Mouse (Mus musculus): ENCODE measurements at regions not wholly inside any gene's neighbourhood (a gene's known extent, or its start where the extent isn't known, plus 50 kb on each side); places are given as distances from the start of the nearest gene placed in this dataset.
"Not testable (repeated sequence)": the region's sequence is repeated elsewhere in the genome, so short reads cannot be mapped to it uniquely, and the experiment has no call there.

DNA sequence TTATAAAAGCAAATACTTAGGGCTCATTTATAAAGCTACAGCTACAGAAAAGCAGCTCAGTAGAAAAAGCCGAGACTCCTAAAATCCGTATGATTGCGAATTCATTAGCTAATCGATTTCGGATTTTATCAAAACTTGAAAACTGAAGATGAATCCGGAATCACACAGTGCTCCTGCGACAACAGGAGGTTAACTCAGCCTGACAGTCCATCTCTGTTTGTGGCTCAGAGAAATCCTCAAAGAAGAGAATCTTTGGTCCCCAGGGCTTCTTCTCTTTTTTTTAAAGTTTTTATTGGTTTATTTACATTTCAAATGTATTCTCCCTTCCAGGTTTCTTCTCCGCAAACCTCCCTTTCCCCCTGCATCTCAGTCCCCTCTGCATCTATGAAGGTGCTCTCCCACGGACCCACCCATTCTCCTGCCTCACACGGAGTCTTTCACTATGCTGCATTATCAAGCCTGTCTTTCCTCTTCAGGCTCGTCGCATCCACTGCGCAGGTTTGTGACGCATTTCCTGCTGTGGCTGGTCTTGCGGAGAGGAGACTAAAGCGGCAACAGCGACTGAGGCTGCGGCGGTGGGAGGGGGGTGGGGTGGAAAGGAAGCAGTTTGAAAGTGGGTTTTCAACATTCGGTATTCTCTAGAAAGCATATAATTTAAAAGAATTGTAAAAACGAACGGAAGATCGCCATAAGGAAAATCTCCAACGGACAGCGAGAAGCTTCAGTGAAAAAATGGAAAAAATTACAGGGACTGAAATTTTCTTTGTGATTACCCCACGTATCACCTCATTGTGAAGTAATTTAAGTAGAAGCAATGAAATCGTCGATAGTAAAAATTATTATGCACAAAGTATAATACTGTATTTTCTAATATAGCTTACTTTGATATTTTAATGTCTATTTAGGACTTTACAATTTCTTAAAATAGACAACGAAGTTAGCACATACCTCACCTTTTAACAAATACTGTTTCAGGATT lies 482.5 kb upstream of the Snrpn start:
- DNase-seq: peak; percentile 52

DNA sequence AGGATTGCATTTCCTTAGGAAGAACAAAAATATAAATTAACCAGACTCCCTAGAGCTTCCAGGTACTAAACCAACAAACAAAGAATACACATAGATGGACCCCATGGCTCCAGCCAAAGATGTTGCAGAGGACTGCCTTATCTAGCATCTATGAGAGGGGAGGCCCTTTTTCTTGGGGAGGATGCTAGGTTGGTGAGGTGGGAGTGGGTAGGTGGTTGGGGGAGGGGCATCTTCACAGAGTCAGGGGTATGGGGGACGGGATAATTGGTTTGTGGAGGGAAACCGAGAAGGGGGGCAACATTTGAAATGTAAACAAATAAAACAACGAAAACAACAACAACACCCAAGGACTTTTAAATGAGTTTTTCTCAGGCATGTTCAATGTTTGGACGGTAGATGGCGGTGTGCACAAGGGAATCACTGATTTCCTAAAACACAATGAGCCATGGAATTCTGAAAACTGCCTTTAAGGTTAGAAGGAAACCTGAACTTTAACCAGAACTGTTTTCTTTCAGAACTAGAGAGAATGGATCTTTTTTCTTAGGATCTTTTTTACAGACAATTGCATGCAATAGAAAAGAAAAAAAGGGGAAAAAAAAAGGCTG lies 477.2 kb upstream of the Snrpn start:
- DNase-seq: not testable (repeated sequence)
